Mouse (Mus musculus) ES-Bruce4 (cell line): ENCODE data around the gene Casq2.

ENCODE experiments used
- CTCF ChIP-seq: IDR thresholded peaks from one replicate; pipeline ENCODE4 v1.8.1; 2011; ENCODE audit warnings: low read depth, low read length
- POLR2A ChIP-seq: IDR thresholded peaks from one replicate; pipeline ENCODE4 v1.8.1; 2011; ENCODE audit warnings: low read length; ENCODE audit not compliant: insufficient read depth

DNA sequence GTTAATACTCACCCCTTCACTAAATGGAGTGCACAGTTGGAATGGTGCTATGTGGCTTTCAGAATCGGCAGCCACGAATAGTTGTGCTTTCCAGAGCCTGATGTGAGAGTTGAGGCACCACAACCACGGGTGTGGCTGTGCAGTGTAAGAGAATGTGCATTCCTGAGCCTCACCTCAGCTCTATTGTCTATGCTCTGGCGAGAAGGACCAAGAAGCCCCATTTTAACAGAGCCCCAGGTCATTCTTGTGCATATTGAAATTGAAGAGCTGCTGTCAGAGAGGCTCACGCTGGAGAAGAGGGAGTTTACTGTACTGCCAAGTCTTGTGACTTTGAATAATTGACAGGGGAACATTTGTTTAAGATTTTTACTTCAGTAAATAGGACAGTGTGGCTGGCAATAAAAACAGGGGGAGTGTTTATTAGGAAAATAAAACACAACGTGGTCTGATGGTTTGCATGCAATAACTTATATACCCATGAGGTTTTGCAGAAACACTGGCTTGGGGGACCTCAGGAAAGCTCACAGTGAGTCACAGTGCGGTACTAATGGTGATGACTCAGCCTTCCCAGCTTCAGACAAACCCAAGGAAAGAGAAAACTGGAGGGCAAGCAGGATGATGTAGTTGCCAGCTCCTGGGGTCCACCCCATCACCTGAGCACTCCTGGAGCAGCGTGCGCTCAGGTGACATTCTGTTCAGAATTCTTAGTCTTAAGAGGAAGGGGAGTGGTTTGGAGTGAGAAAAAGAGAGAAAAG is 17.8 kb downstream of the Casq2 start:
- TF ChIP-seq POLR2A = no peak
- TF ChIP-seq CTCF = no peak
